Mouse (Mus musculus): Measurements from ENCODE around the gene Cck. TPM values are rescaled to one million over a fixed set of nuclear protein-coding genes. Genes with fewer than 3 reads are reported as not detected.

The Cck gene
- not detected for polyA plus RNA-seq (2017; shearing (Covaris generic))

GRCm38 (mm10) chr9:121495529-121495928 lies at the start of gene Cck:
TSS of gene Cck (minus strand) at chr9:121495694.

Other genes starting within 250 kb of the Cck start
- 29.0 TPM for gene Ulk4, start 218.5 kb downstream of the Cck start, polyA plus RNA-seq (2017; shearing (Covaris generic))
- gene Trak1, start 198.2 kb downstream of the Cck start, polyA plus RNA-seq (2017; shearing (Covaris generic)): 43.9 TPM
- not detected for gene Lyzl4, start 146.4 kb upstream of the Cck start, polyA plus RNA-seq (2017; shearing (Covaris generic))
- 21.9 TPM for gene Vipr1, start 147.0 kb upstream of the Cck start, polyA plus RNA-seq (2017; shearing (Covaris generic))
- 19.0 TPM for gene Sec22c, start 209.8 kb upstream of the Cck start, polyA plus RNA-seq (2017; shearing (Covaris generic))
- gene Ss18l2, start 214.6 kb upstream of the Cck start, polyA plus RNA-seq (2017; shearing (Covaris generic)): 18.1 TPM
- gene Nktr, start 223.5 kb upstream of the Cck start, polyA plus RNA-seq (2017; shearing (Covaris generic)): 165 TPM

Data from effector memory CD4-positive, alpha-beta T cell, adult 5 months (primary cell).